Mouse (Mus musculus) T-helper 2 cell (primary cell): ENCODE results near the gene Evx2.

Experiments used
- in situ Hi-C: fragments of 300-600 bp; cut with MboI, MseI; formaldehyde crosslinking; loops from one replicate; pipeline ENCODE4 v1.15.1; 2025; ENCODE audit warnings: high pct_unique_total_duplicates

Gene Evx2

GRCm38 (mm10) chr2:74681594-74682531 lies 22.5 kb upstream of the Evx2 start:
- in situ Hi-C loops: no loop called here

- in situ Hi-C loops: no loop called here
Observed at GRCm38 (mm10) chr2:74680561-74681398, 21.4 kb upstream of the Evx2 start.

- in situ Hi-C loops: loop anchor here (10.0 kb wide), 1 partner anchor 615 kb away; no protein-coding TSS in a partner anchor
Observed at GRCm38 (mm10) chr2:74679980-74680379, 20.6 kb upstream of the Evx2 start.

- in situ Hi-C loops: loop anchor here (10.0 kb wide), 1 partner anchor 615 kb away; no protein-coding TSS in a partner anchor
Observed at GRCm38 (mm10) chr2:74679596-74679971, 20.2 kb upstream of the Evx2 start.

GRCm38 (mm10) chr2:74678891-74679595 lies 19.7 kb upstream of the Evx2 start, which contains the start of gene Hoxd11:
TSS of gene Hoxd11 (plus strand) at chr2:74679557.
- in situ Hi-C loops: loop anchor here (10.0 kb wide), 1 partner anchor 614 kb away; no protein-coding TSS in a partner anchor

GRCm38 (mm10) chr2:74677106-74677505 lies 17.7 kb upstream of the Evx2 start:
- in situ Hi-C loops: loop anchor here (10.0 kb wide), 1 partner anchor 612 kb away; no protein-coding TSS in a partner anchor

GRCm38 (mm10) chr2:74676376-74677052 lies 17.2 kb upstream of the Evx2 start:
- in situ Hi-C loops: loop anchor here (10.0 kb wide), 1 partner anchor 612 kb away; no protein-coding TSS in a partner anchor

GRCm38 (mm10) chr2:74675666-74676282 lies 16.4 kb upstream of the Evx2 start:
- in situ Hi-C loops: loop anchor here (10.0 kb wide), 1 partner anchor 611 kb away; no protein-coding TSS in a partner anchor

- in situ Hi-C loops: loop anchor here (10.0 to 25.0 kb wide), 3 partner anchors 610 to 1088 kb away; partner anchors contain the start of gene Chrna1
Observed at GRCm38 (mm10) chr2:74674881-74675665, 15.7 kb upstream of the Evx2 start, which contains the start of gene Hoxd12. TSS of gene Hoxd12 (plus strand) at chr2:74675013.

GRCm38 (mm10) chr2:74673835-74674425 lies 14.6 kb upstream of the Evx2 start:
- in situ Hi-C loops: loop anchor here (10.0 to 25.0 kb wide), 3 partner anchors 609 to 1087 kb away; partner anchors contain the start of gene Chrna1

- in situ Hi-C loops: loop anchor here (10.0 to 25.0 kb wide), 3 partner anchors 608 to 1085 kb away; partner anchors contain the start of gene Chrna1
Observed at GRCm38 (mm10) chr2:74672481-74673362, 13.4 kb upstream of the Evx2 start.

- in situ Hi-C loops: loop anchor here (10.0 to 25.0 kb wide), 3 partner anchors 607 to 1085 kb away; partner anchors contain the start of gene Chrna1
Observed at GRCm38 (mm10) chr2:74671847-74672246, 12.5 kb upstream of the Evx2 start.

- in situ Hi-C loops: loop anchor here (10.0 to 25.0 kb wide), 3 partner anchors 606 to 1083 kb away; partner anchors contain the start of gene Chrna1
Observed at GRCm38 (mm10) chr2:74670632-74671188, 11.4 kb upstream of the Evx2 start.

- in situ Hi-C loops: loop anchor here (10.0 to 25.0 kb wide), 4 partner anchors 365 to 1082 kb away; partner anchors contain the start of gene Chrna1
Observed at GRCm38 (mm10) chr2:74669650-74670235, 10.4 kb upstream of the Evx2 start.

GRCm38 (mm10) chr2:74669230-74669578 lies 9.8 kb upstream of the Evx2 start:
- in situ Hi-C loops: loop anchor here (10.0 to 25.0 kb wide), 3 partner anchors 364 to 1082 kb away; partner anchors contain the start of gene Chrna1
